Mouse (Mus musculus) activated CD4-positive, CD25-positive, alpha-beta regulatory T cell, adult 4 months (primary cell): Measurements from ENCODE around the gene Ascl5. TPM values are rescaled to one million over a fixed set of nuclear protein-coding genes. Genes with fewer than 3 reads are reported as not detected.

Source experiments
- ATAC-seq: one replicate; pipeline ENCODE4 v1.8.0; 2017
- polyA plus RNA-seq, 2 experiments: library from polyadenylated mRNA; unstranded; fragments of 100-300 nt; shearing (Covaris generic); gene quantifications; one replicate each; pipeline ENCODE4 v1.2.1; 2017

Gene Ascl5
- polyA plus RNA-seq, 2 experiments from 2014 or later = not detected

- ATAC-seq = no peak
Measured at GRCm38 (mm10) chr1:136051465-136051864, 861 bp downstream of the Ascl5 start.

GRCm38 (mm10) chr1:136052547-136052946 lies 1.9 kb downstream of the Ascl5 start, which contains the start of gene Cacna1s:
TSS of gene Cacna1s (plus strand) at chr1:136052750.
- ATAC-seq = no peak

- ATAC-seq = no peak
Measured at GRCm38 (mm10) chr1:136055771-136056170, 5.2 kb downstream of the Ascl5 start.

- ATAC-seq = no peak
Measured at GRCm38 (mm10) chr1:136058594-136058993, 8.0 kb downstream of the Ascl5 start.

GRCm38 (mm10) chr1:136061041-136061789 lies 10.6 kb downstream of the Ascl5 start:
- ATAC-seq = no peak

GRCm38 (mm10) chr1:136061790-136062141 lies 11.2 kb downstream of the Ascl5 start:
- ATAC-seq = no peak

- ATAC-seq = no peak
Measured at GRCm38 (mm10) chr1:136063991-136064390, 13.4 kb downstream of the Ascl5 start.

GRCm38 (mm10) chr1:136066621-136067020 lies 16.0 kb downstream of the Ascl5 start:
- no peak for ATAC-seq

- no peak for ATAC-seq
Measured at GRCm38 (mm10) chr1:136067579-136067978, 17.0 kb downstream of the Ascl5 start.

GRCm38 (mm10) chr1:136076086-136076485 lies 25.5 kb downstream of the Ascl5 start:
- ATAC-seq = no peak

- no peak for ATAC-seq
Measured at GRCm38 (mm10) chr1:136077656-136078055, 27.1 kb downstream of the Ascl5 start.

- ATAC-seq = no peak
Measured at GRCm38 (mm10) chr1:136081161-136081560, 30.6 kb downstream of the Ascl5 start.

- no peak for ATAC-seq
Measured at GRCm38 (mm10) chr1:136085988-136086685, 35.5 kb downstream of the Ascl5 start.

GRCm38 (mm10) chr1:136089368-136090165 lies 39.0 kb downstream of the Ascl5 start:
- no peak for ATAC-seq

- no peak for ATAC-seq
Measured at GRCm38 (mm10) chr1:136093726-136094125, 43.1 kb downstream of the Ascl5 start.

- ATAC-seq = no peak
Measured at GRCm38 (mm10) chr1:136094807-136095206, 44.2 kb downstream of the Ascl5 start.

Other genes starting within 250 kb of the Ascl5 start
- gene Lad1, start 232.2 kb upstream of the Ascl5 start, polyA plus RNA-seq = 10 to 100 TPM in 1 of 2 experiments, 1 to 10 TPM in 1; 7.8 to 12.4 TPM
- gene Tnnt2, start 214.4 kb upstream of the Ascl5 start, polyA plus RNA-seq = under 1 TPM; 0.46 to 0.83 TPM
- not detected for gene Pkp1, start 131.6 kb upstream of the Ascl5 start, polyA plus RNA-seq
- gene Igfn1, start 44.5 kb upstream of the Ascl5 start, polyA plus RNA-seq = not detected
- 10 to 100 TPM; 21.4 to 27.0 TPM for gene Tmem9, start 42.7 kb upstream of the Ascl5 start, polyA plus RNA-seq
- gene Cacna1s, start 1.9 kb downstream of the Ascl5 start, polyA plus RNA-seq = 1 to 10 TPM; 2.4 to 2.9 TPM
- gene Kif21b, start 80.6 kb downstream of the Ascl5 start, polyA plus RNA-seq = 10 to 100 TPM; 26.6 to 31.2 TPM
- not detected for gene Mroh3, start 162.0 kb downstream of the Ascl5 start, polyA plus RNA-seq
- not detected for gene Inava, start 183.5 kb downstream of the Ascl5 start, polyA plus RNA-seq
- gene Gpr25, start 210.1 kb downstream of the Ascl5 start, polyA plus RNA-seq = not detected